Mouse (Mus musculus) liver (tissue): ENCODE measurements around the gene Dynlt1b.
"Not testable (repeated sequence)": the region's sequence is repeated elsewhere in the genome, so short reads cannot be mapped to it uniquely, and the experiment has no call there.

Experiments used
- DNase-seq: peaks from one replicate; pipeline ENCODE4 v3.0.0-alpha.2; 2020; ENCODE audit warnings: mixed read lengths

The Dynlt1b gene

GRCm38 (mm10) chr17:6467638-6468461 is 37.9 kb downstream of the Dynlt1b start:
- peak; percentile 12 for DNase-seq

DNA sequence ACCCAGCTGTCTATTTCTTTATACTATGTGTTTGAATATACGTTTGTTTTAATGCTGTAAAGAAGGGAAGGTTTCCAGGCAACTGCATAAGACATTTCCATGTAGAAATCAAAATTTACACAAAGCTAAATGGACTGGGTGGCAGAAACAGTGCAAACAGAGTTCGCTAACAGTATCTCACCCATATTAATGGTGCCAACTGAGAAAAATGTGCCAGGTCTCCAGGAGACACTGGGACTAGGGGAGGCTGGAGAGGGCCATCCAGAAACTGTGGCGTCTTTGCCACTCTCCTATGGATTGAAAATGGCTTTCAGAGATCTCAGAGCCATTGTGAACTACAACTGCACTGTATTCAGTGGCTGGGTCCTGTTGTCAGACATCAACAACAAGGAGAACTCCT is 40.1 kb downstream of the Dynlt1b start:
- not testable (repeated sequence) for DNase-seq

- not testable (repeated sequence) for DNase-seq
Measured at GRCm38 (mm10) chr17:6470671-6471070, 40.8 kb downstream of the Dynlt1b start.

GRCm38 (mm10) chr17:6475270-6475669 is 45.4 kb downstream of the Dynlt1b start:
- not testable (repeated sequence) for DNase-seq

GRCm38 (mm10) chr17:6475913-6476312 is 46.0 kb downstream of the Dynlt1b start:
- not testable (repeated sequence) for DNase-seq

- peak; percentile 32 for DNase-seq
Measured at GRCm38 (mm10) chr17:6476495-6476947, 46.6 kb downstream of the Dynlt1b start.

GRCm38 (mm10) chr17:6477026-6477425 is 47.1 kb downstream of the Dynlt1b start:
- not testable (repeated sequence) for DNase-seq

DNA sequence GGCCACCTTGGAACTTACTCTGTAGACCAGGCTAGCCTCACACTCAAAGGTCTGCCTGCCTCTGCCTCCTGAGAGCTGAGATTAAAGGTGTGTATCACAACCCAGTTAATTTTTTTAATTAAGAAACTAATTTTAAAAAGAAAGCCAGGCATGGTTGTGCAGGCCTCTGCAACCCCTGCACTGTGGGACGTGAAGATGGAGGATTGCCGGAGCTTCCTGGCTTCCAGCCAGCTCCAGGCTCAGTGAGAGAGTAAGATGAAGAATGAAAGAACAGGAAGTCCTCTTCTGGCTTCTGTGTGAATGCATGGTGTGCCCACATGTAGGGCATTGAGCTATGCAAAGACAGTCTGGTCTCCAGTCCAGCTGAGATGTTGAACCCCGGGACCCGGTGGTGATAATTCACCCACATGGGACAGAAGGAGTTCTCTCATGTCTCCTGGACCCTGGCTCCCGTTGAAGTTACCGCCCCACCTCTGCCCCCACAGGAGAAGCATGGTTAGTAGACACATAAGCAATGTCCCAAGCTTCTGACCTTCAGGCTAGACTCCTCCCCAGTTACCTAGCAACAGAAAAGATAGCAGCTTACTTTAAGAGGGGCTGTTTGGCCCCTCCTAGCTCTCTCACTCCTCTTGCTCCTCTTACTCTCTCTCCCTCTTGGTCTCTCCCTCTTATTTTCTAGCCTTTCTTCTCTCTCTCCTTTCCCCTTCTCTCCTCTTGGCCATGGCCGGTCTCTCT is 51.1 kb downstream of the Dynlt1b start:
- DNase-seq, result peak; percentile 15

GRCm38 (mm10) chr17:6481590-6481963 is 51.7 kb downstream of the Dynlt1b start:
- DNase-seq, result not testable (repeated sequence)

DNA sequence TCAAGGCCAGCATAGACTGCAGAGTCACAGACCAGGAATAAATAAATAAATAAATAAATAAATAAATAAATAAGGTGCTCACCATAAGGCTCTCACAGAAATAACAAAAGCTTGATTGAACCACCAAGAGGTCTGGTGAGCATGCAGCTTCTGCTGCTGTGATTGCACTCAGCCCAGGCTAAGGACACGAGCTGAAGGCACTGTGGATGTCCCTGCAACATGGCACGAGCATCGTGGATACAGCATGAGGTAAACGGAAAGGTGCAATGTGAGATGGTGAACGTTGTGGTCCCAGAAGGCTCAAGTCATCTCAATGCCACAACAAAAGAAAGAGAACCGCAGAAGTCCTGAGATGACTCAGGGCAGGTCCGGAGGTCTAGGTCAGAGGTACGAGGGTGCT is 52.3 kb downstream of the Dynlt1b start:
- DNase-seq, result not testable (repeated sequence)
